Mouse (Mus musculus) kidney, adult 2 months (tissue): ENCODE measurements around the gene Ptcd2.

Experiments
- CTCF ChIP-seq: fragments of 200-500 bp; conservative IDR thresholded peaks from 2 replicates; pipeline ENCODE4 v1.5.1; 2011; ENCODE audit warnings: low read depth, mild to moderate bottlenecking, control low read depth, low read length, moderate library complexity, mixed read lengths; ENCODE audit not compliant: insufficient read depth, insufficient read length
- POLR2A ChIP-seq: fragments of 200-500 bp; IDR thresholded peaks from one replicate; pipeline ENCODE4 v1.6.1; 2011; ENCODE audit warnings: low read depth, low read length, control low read depth

DNA sequence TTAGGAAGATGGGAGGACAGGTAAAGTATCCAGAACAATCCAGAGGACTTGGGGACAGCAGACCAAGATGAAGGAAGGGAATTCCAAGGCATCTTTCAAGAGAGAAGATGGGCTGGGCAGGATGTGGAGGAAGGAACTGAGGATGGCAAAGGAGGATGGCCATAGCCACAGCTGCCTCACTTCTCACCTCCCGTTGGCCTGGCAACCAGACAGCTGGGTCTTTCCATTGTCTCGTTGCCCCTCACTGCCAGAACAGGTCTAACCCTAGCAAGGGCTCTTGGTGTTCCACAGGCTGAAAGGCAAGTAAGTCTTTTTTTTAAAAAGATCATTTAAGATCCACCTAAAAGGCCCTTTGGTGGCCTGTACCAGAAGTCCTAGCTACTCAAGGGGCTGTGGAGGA, 59.3 kb downstream of the Ptcd2 start:
- TF ChIP-seq CTCF (no peak), POLR2A (no peak)
